Mouse (Mus musculus): ENCODE data around the gene Chrm3. TPM values are rescaled to one million over a fixed set of nuclear protein-coding genes. Genes with fewer than 3 reads are reported as not detected.
A peak's percentile ranks its signal among the peaks of the same experiment; 100 is the strongest.

The Chrm3 gene
- polyA plus RNA-seq, 1 experiment from 2014 or later = 0.53 TPM

GRCm38 (mm10) chr13:9908707-9909106 is 451.9 kb downstream of the Chrm3 start:
- H3K27ac ChIP-seq (replicated peaks; ENCODE audit: low read depth, low read length) = no peak overlapping the region
- no peak overlapping the region for H3K9ac ChIP-seq (replicated peaks; ENCODE audit: low read length)
- DNase-seq (ENCODE audit: low spot score) = no peak
- H3K4me3 ChIP-seq (ENCODE audit: low read depth, low read length) = no peak overlapping the region
- H3K9me3 ChIP-seq (replicated peaks; ENCODE audit: control insufficient read depth, low read length) = no peaks in the 10 kb centered on the region
- no peak for ATAC-seq (replicated peaks; ENCODE audit: insufficient number of reproducible peaks, low FRiP score, low TSS enrichment, low read depth)
- no peak overlapping the region for H3K4me2 ChIP-seq (ENCODE audit: low read depth, low read length)
- H3K36me3 ChIP-seq (replicated peaks; ENCODE audit: control insufficient read depth, insufficient read depth, low read depth, low read length) = no peaks in the 10 kb centered on the region
- WGBS = 86% methylated on average over 2 of the region's 2 CpGs
- no peaks in the 10 kb centered on the region for H3K4me1 ChIP-seq (ENCODE audit: control insufficient read depth, insufficient read depth, low read length)
- H3K27me3 ChIP-seq (ENCODE audit: control insufficient read depth, insufficient read depth, low read length) = no peaks in the 10 kb centered on the region

DNA sequence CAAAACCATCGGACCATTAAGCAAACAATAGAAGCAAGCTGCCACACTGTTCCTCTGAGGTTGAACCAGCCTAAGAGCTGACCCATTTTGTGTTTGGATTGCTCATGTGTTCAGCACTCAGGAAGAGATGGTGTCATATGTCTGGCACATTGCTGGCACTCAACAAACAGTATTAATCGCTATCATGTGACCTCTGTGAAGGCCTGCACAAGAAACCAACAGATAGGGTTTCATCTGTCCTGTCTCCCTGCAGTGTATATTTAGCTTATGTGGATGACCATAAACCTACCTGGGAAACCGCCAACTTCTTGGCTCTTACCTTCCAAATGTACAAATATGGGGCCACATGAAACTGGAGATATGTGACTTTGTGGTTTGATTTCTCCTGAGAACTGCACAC is 453.4 kb downstream of the Chrm3 start:
- DNase-seq (ENCODE audit: low spot score) (no peak), ATAC-seq (replicated peaks; ENCODE audit: insufficient number of reproducible peaks, low FRiP score, low TSS enrichment, low read depth) (0 out of 2 replicates have a peak, but pooled peaks have one; percentile 56)
- Histone ChIP-seq H3K27ac (replicated peaks; ENCODE audit: low read depth, low read length) (no peak overlapping the region), H3K4me1 (ENCODE audit: control insufficient read depth, insufficient read depth, low read length) (no peaks in the 10 kb centered on the region), H3K36me3 (replicated peaks; ENCODE audit: control insufficient read depth, insufficient read depth, low read depth, low read length) (no peaks in the 10 kb centered on the region), H3K9me3 (replicated peaks; ENCODE audit: control insufficient read depth, low read length) (no peaks in the 10 kb centered on the region), H3K4me3 (ENCODE audit: low read depth, low read length) (no peak overlapping the region), H3K9ac (replicated peaks; ENCODE audit: low read length) (no peak overlapping the region), H3K4me2 (ENCODE audit: low read depth, low read length) (no peak overlapping the region), H3K27me3 (ENCODE audit: control insufficient read depth, insufficient read depth, low read length) (no peaks in the 10 kb centered on the region)
- 74% methylated on average over 3 of the region's 3 CpGs for WGBS

DNA sequence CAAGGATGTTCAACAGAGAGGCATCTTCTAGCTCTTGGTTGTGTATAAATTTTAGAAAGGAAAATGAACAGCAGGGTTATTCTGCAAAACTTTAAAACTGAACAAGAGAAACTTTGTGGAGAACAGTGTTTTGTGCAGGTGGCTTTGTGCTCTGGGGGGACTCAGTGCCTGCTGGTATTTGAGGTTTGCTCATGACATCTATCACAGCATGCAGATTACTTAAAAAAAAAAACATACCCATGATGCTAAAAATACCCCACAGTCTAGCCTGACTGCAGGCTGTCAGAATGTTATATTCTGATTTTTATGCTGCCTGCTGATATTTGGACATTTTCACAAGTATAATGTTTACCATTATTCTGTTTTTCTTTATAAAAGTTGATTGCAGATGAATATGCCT is 456.2 kb downstream of the Chrm3 start:
- Histone ChIP-seq H3K4me3 (ENCODE audit: low read depth, low read length) (no peak overlapping the region), H3K4me1 (ENCODE audit: control insufficient read depth, insufficient read depth, low read length) (no peaks in the 10 kb centered on the region), H3K36me3 (replicated peaks; ENCODE audit: control insufficient read depth, insufficient read depth, low read depth, low read length) (no peaks in the 10 kb centered on the region), H3K27ac (replicated peaks; ENCODE audit: low read depth, low read length) (no peak overlapping the region), H3K9me3 (replicated peaks; ENCODE audit: control insufficient read depth, low read length) (no peaks in the 10 kb centered on the region), H3K9ac (replicated peaks; ENCODE audit: low read length) (no peak overlapping the region), H3K27me3 (ENCODE audit: control insufficient read depth, insufficient read depth, low read length) (no peaks in the 10 kb centered on the region), H3K4me2 (ENCODE audit: low read depth, low read length) (no peak overlapping the region)
- no peak for ATAC-seq (replicated peaks; ENCODE audit: insufficient number of reproducible peaks, low FRiP score, low TSS enrichment, low read depth)
- DNase-seq (ENCODE audit: low spot score) = no peak

DNA sequence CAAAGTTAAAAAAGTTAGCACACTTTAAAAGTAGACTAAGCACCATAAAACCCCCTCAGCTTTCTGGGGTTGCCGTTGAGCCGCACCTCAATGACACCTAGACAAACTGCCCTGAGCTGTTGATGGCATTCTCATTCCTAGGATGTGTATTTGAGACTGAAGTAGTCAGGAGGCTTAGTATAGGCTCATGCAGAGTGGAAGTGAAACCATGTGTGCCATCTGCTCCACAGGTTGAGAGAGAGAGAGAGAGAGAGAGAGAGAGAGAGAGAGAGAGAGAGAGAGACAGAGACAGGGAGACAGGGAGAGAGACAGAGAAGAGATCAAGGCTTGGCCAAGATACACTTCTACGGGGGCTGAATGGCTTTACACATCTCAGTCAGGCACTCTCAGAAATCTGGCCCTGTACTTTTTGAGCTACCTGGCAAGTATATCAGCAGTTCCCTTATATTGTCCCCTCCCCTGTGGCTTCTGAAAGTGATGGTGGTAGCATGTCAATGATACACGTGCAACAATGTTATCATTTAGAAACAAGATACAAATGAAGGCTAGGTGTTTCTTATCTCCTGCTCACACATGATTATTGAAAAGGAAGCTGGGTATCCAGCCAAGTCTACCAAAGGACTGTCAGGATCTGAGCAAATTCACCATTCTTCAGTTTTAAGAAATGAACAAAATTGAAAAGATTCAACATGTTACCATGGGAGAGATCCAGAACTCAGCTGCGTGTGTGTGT is 459.8 kb downstream of the Chrm3 start:
- H3K27me3 ChIP-seq (ENCODE audit: control insufficient read depth, insufficient read depth, low read length) = no peaks in the 10 kb centered on the region
- no peak overlapping the region for H3K9ac ChIP-seq (replicated peaks; ENCODE audit: low read length)
- H3K36me3 ChIP-seq (replicated peaks; ENCODE audit: control insufficient read depth, insufficient read depth, low read depth, low read length) = no peaks in the 10 kb centered on the region
- no peaks in the 10 kb centered on the region for H3K4me1 ChIP-seq (ENCODE audit: control insufficient read depth, insufficient read depth, low read length)
- H3K4me3 ChIP-seq (ENCODE audit: low read depth, low read length) = no peak overlapping the region
- WGBS = 88% methylated on average over 5 of the region's 5 CpGs
- H3K4me2 ChIP-seq (ENCODE audit: low read depth, low read length) = no peak overlapping the region
- DNase-seq (ENCODE audit: low spot score) (no peak), ATAC-seq (replicated peaks; ENCODE audit: insufficient number of reproducible peaks, low FRiP score, low TSS enrichment, low read depth) (no peak)
- no peaks in the 10 kb centered on the region for H3K9me3 ChIP-seq (replicated peaks; ENCODE audit: control insufficient read depth, low read length)
- no peak overlapping the region for H3K27ac ChIP-seq (replicated peaks; ENCODE audit: low read depth, low read length)

DNA sequence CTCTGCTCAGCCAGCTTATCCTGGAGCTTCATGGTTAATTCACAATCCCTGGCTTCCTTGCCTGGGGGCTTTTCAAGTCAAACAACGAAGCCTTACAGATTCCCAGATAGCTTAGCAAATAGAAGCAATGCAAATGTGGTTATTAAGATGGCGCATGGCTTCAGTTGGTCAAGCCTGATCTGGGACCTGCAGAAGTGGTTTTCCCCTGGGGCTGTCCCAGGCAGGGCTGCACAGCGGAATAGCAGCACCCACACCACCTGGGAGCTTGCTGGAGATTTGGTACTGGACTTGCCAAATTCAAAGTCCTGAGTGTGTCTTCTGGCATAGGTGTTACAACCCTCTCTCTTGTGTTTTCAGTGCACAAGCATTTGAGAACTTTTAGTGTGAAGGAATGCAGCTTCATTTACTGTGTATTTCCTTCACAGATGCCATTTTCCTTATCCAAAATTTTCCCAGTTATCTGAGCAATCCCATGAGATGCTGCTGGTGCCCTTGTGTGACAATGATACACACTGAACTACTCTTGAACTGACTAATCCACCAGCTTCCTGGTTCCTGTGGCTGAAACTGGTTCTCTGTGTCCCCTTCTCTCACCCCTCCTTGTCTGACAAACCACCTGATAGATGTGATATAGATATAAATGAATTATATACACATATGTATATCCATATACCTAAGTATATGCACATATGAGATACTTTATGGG is 461.8 kb downstream of the Chrm3 start:
- Histone ChIP-seq H3K4me1 (ENCODE audit: control insufficient read depth, insufficient read depth, low read length) (no peaks in the 10 kb centered on the region), H3K4me3 (ENCODE audit: low read depth, low read length) (no peak overlapping the region), H3K27me3 (ENCODE audit: control insufficient read depth, insufficient read depth, low read length) (no peaks in the 10 kb centered on the region), H3K4me2 (ENCODE audit: low read depth, low read length) (no peak overlapping the region), H3K9me3 (replicated peaks; ENCODE audit: control insufficient read depth, low read length) (no peaks in the 10 kb centered on the region), H3K36me3 (replicated peaks; ENCODE audit: control insufficient read depth, insufficient read depth, low read depth, low read length) (no peaks in the 10 kb centered on the region), H3K27ac (replicated peaks; ENCODE audit: low read depth, low read length) (no peak overlapping the region), H3K9ac (replicated peaks; ENCODE audit: low read length) (no peak overlapping the region)
- WGBS = 51% methylated on average over 3 of the region's 3 CpGs
- ATAC-seq (replicated peaks; ENCODE audit: insufficient number of reproducible peaks, low FRiP score, low TSS enrichment, low read depth) (no peak), DNase-seq (ENCODE audit: low spot score) (no peak)

- H3K4me2 ChIP-seq (ENCODE audit: low read depth, low read length) = no peak overlapping the region
- DNase-seq (ENCODE audit: low spot score) = no peak
- no peak overlapping the region for H3K27ac ChIP-seq (replicated peaks; ENCODE audit: low read depth, low read length)
- H3K36me3 ChIP-seq (replicated peaks; ENCODE audit: control insufficient read depth, insufficient read depth, low read depth, low read length) = no peaks in the 10 kb centered on the region
- WGBS = 77% methylated on average over 1 of the region's 1 CpGs
- ATAC-seq (replicated peaks; ENCODE audit: insufficient number of reproducible peaks, low FRiP score, low TSS enrichment, low read depth) = no peak
- H3K9ac ChIP-seq (replicated peaks; ENCODE audit: low read length) = no peak overlapping the region
- H3K9me3 ChIP-seq (replicated peaks; ENCODE audit: control insufficient read depth, low read length) = no peaks in the 10 kb centered on the region
- H3K4me3 ChIP-seq (ENCODE audit: low read depth, low read length) = no peak overlapping the region
- H3K27me3 ChIP-seq (ENCODE audit: control insufficient read depth, insufficient read depth, low read length) = no peaks in the 10 kb centered on the region
- H3K4me1 ChIP-seq (ENCODE audit: control insufficient read depth, insufficient read depth, low read length) = no peaks in the 10 kb centered on the region
These were observed 463.4 kb downstream of the Chrm3 start for GRCm38 (mm10) chr13:9897231-9897630.

GRCm38 (mm10) chr13:9895045-9895625 is 465.5 kb downstream of the Chrm3 start:
- Histone ChIP-seq H3K9me3 (replicated peaks; ENCODE audit: control insufficient read depth, low read length) (no peaks in the 10 kb centered on the region), H3K9ac (replicated peaks; ENCODE audit: low read length) (no peak overlapping the region), H3K4me1 (ENCODE audit: control insufficient read depth, insufficient read depth, low read length) (no peaks in the 10 kb centered on the region), H3K4me2 (ENCODE audit: low read depth, low read length) (no peak overlapping the region), H3K27me3 (ENCODE audit: control insufficient read depth, insufficient read depth, low read length) (no peaks in the 10 kb centered on the region), H3K27ac (replicated peaks; ENCODE audit: low read depth, low read length) (no peak overlapping the region), H3K4me3 (ENCODE audit: low read depth, low read length) (no peak overlapping the region), H3K36me3 (replicated peaks; ENCODE audit: control insufficient read depth, insufficient read depth, low read depth, low read length) (no peaks in the 10 kb centered on the region)
- WGBS = 75% methylated on average over 11 of the region's 11 CpGs
- no peak for ATAC-seq (replicated peaks; ENCODE audit: insufficient number of reproducible peaks, low FRiP score, low TSS enrichment, low read depth)
- DNase-seq (ENCODE audit: low spot score) = no peak

DNA sequence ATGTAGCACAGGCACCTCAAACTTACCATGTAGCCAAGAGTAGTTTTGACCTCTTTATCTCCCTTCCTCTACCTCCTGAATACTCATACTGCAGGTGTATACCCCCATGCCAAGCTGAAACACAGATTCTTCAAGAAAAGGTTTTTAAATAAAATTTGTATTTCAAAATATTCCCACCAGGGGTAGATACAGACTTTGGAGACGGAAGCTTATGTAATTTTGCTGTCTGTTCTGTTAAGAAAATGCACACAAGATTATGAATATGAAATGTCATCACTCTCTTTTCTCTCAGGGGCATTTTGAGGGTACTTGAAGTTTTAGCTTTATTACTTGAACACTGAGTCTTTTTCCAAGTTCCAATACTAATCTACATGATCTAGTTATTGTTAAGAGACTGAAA is 469.6 kb downstream of the Chrm3 start:
- H3K4me1 ChIP-seq (ENCODE audit: control insufficient read depth, insufficient read depth, low read length) = no peaks in the 10 kb centered on the region
- no peaks in the 10 kb centered on the region for H3K36me3 ChIP-seq (replicated peaks; ENCODE audit: control insufficient read depth, insufficient read depth, low read depth, low read length)
- no peak overlapping the region for H3K4me3 ChIP-seq (ENCODE audit: low read depth, low read length)
- no peak overlapping the region for H3K9ac ChIP-seq (replicated peaks; ENCODE audit: low read length)
- H3K27me3 ChIP-seq (ENCODE audit: control insufficient read depth, insufficient read depth, low read length) = no peaks in the 10 kb centered on the region
- ATAC-seq (replicated peaks; ENCODE audit: insufficient number of reproducible peaks, low FRiP score, low TSS enrichment, low read depth) (no peak), DNase-seq (ENCODE audit: low spot score) (no peak)
- 88% methylated on average over 1 of the region's 1 CpGs for WGBS
- no peak overlapping the region for H3K4me2 ChIP-seq (ENCODE audit: low read depth, low read length)
- H3K9me3 ChIP-seq (replicated peaks; ENCODE audit: control insufficient read depth, low read length) = no peaks in the 10 kb centered on the region
- H3K27ac ChIP-seq (replicated peaks; ENCODE audit: low read depth, low read length) = no peak overlapping the region
